Mouse (Mus musculus) testis, adult 10 weeks (tissue): ENCODE results near the gene Gm21943. TPM values are rescaled to one million over a fixed set of nuclear protein-coding genes. Genes with fewer than 3 reads are reported as not detected.

Experiments
- polyA plus RNA-seq: library from polyadenylated mRNA; stranded (reverse); fragments of 350-450 nt; fragmentation: Illumina TruSeq; extraction: RNeasy Lipid Tissue Mini Kit (QIAGEN cat#74804); gene quantifications from one replicate; pipeline ENCODE4 v1.2.3, GENCODE M21; 2014; ENCODE audit warnings: low read depth, low replicate concordance

Gene Gm21943
- polyA plus RNA-seq: 20.8 TPM

DNA sequence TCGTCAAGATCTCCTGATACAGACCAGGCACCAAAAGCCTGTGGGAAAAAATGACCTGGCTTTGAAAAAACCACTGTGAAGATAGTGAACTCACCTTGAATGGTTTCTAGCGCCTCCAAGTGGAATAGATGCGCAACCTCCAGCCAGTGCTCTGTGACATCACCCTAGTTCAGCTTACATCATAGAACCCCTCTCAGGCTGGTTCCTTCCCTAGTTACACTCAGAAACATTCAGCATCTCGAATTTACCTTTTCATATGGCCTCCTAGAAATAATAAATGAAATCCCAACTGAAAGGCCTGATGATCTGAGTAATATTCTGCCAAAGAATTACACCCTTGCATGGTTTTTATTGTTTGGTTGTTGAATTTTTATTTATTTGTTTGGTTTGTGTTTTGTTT is at the start of gene Gm21943:
Gene Gm21943 (minus strand): TSS at position 101 of the 400 bp plus-strand sequence.

Other genes starting within 250 kb of the Gm21943 start
- 20.9 TPM for gene Gm28961, start 172.0 kb upstream of the Gm21943 start, polyA plus RNA-seq